Mouse (Mus musculus): ENCODE measurements around the gene Acot7.

- TF ChIP-seq CTCF (IDR thresholded peaks at IDR 0.05; ENCODE audit: borderline replicate concordance, insufficient read depth, low read depth, low read length) (no peak), POLR2A (IDR thresholded peaks at IDR 0.05; ENCODE audit: borderline replicate concordance, insufficient read depth, low read length) (no peak)
Observed at GRCm38 (mm10) chr4:152188651-152189050, 10.7 kb downstream of the Acot7 start.
